Mouse (Mus musculus) erythroblast, embryonic 14.5 days (primary cell): ENCODE results near the gene Tespa1. TPM values are rescaled to one million over a fixed set of nuclear protein-coding genes. Genes with fewer than 3 reads are reported as not detected.
"Not testable (repeated sequence)": the region's sequence is repeated elsewhere in the genome, so short reads cannot be mapped to it uniquely, and the experiment has no call there.

ENCODE experiments used
- H3K27me3 ChIP-seq: 2 replicates; pipeline ENCODE4 v1.6.1; 2012; ENCODE audit warnings: inconsistent platforms; ENCODE audit not compliant: control insufficient read depth
- H3K36me3 ChIP-seq: 2 replicates; pipeline ENCODE4 v1.6.1; 2012; ENCODE audit warnings: mild to moderate bottlenecking, inconsistent platforms; ENCODE audit not compliant: control insufficient read depth
- H3K4me1 ChIP-seq: 2 replicates; pipeline ENCODE4 v1.6.1; 2012; ENCODE audit warnings: inconsistent platforms; ENCODE audit not compliant: control insufficient read depth
- H3K4me3 ChIP-seq: replicated peaks from 2 replicates; pipeline ENCODE3; 2012; ENCODE audit warnings: moderate library complexity, mild to moderate bottlenecking, inconsistent platforms
- H3K9me3 ChIP-seq: 2 replicates; pipeline ENCODE4 v1.6.1; 2012; ENCODE audit warnings: low read length, inconsistent platforms, mixed read lengths; ENCODE audit not compliant: control insufficient read depth
- GATA1 ChIP-seq: IDR thresholded peaks from 2 replicates; pipeline ENCODE4 v1.6.1; 2012; ENCODE audit warnings: low read length, inconsistent platforms, mixed read lengths
- TAL1 ChIP-seq: IDR thresholded peaks from 3 replicates; pipeline ENCODE4 v1.6.1; 2012; ENCODE audit warnings: low read length, inconsistent platforms, mixed read lengths
- polyA plus RNA-seq: library from polyadenylated mRNA; stranded (reverse); fragments of >175 nt; gene quantifications from 2 replicates; pipeline ENCODE4 v1.2.3, GENCODE M21; 2012

The Tespa1 gene
- 0.04 TPM in 1 of 2 replicates, not detected in the other for polyA plus RNA-seq

DNA sequence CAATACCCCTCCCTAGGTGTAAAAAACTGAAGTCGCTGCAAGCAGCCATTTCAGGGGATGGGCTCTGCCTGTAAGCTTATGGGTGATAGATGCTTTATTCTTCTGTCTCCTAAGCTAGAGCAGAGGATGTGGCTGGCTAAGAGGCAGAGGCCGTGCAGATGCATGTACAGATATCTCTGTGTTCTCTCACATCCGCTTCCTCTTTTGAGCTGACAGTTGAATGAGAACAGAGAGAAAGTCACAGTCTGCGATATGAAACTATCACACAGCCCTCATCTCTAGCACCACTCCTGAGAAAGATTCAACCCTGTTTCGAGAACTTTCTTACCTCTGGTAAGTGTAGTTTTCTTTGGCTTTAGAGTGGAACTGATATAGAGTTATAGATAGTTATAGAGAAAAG, at the start of gene Tespa1:
Gene Tespa1 (plus strand): TSS at position 234 of the 400 bp plus-strand sequence.
- H3K9me3 ChIP-seq: no peaks in the 10 kb centered on the region
- no peaks in the 10 kb centered on the region for H3K27me3 ChIP-seq
- H3K4me3 ChIP-seq: no peak within 1 kb of the TSS
- no peaks in the 10 kb centered on the region for H3K4me1 ChIP-seq
- H3K36me3 ChIP-seq: no peaks in the 10 kb centered on the region
- TF ChIP-seq GATA1 (no peak), TAL1 (no peak)

DNA sequence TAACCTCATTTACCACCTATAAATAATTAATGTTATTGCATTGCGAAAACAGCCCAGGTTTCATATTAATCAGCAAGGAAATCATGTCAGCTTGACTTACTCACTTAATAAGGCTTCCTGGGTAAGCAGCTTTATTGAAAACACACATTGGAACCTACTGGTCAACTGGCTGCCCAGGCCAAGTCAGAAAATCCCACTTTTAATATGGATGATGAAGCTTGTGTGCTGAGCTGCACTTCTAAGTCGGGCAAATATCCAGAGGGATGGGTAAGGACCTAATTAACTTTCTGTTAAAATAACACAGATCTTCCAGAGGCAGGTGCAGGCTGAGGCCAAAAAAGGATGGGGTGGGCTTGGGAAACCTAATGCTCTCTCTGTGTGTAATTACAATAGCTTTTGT, 46.9 kb upstream of the Tespa1 start:
- TF ChIP-seq GATA1: no peak
- TF ChIP-seq TAL1: no peak
- no peak overlapping the region for H3K4me3 ChIP-seq

DNA sequence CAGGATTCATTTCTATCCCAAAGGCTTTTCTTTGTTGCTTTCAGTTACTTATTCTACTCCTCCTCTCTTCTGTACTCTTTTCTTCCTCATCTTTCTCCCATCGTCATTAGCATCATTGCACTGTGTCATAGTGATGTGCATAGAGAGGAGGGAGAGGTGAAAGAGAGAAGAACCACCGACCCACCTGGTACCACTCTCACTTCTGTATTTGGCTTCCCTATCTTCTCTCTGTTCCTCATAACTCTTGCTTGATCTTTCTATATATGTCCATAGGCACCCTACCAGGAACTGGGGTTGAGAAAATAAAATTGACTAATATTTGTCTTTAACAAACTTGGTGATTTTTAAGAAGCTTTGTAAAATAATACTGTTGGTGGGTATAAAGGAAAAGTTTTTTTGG, 46.2 kb upstream of the Tespa1 start:
- Histone ChIP-seq H3K36me3 (no peaks in the 10 kb centered on the region), H3K4me1 (no peaks in the 10 kb centered on the region), H3K9me3 (no peaks in the 10 kb centered on the region), H3K27me3 (no peaks in the 10 kb centered on the region), H3K4me3 (no peak overlapping the region)
- TF ChIP-seq TAL1 (no peak), GATA1 (no peak)

More for the DNA sequence above, 46.9 kb upstream of the Tespa1 start:
- no peaks in the 10 kb centered on the region for H3K4me1 ChIP-seq
- no peaks in the 10 kb centered on the region for H3K27me3 ChIP-seq
- H3K36me3 ChIP-seq: no peaks in the 10 kb centered on the region
- H3K9me3 ChIP-seq: no peaks in the 10 kb centered on the region

DNA sequence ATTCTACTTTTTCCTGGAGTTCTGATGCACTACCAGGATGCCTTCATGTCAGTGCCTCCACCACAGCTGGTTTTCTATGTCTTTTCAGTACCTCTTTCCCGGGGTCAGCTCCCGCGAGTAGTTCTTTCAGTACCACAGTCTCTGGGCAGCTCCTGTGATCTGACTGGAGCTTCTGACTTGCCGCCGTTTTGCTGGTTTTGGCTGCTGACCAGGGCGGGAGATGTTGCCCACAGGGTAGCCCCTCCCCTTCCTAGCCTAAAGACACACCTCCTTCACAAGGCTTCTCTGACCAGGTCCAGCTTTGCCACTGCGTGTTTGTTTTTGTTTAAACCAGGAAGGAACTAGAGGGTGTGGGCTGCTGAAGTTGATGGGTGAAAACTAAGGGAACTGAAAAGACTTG, 42.6 kb upstream of the Tespa1 start, which contains the start of gene Neurod4:
Gene Neurod4 (minus strand): TSS at position 175 of the 400 bp plus-strand sequence.
- no peak for TF ChIP-seq TAL1
- no peak for TF ChIP-seq GATA1
- H3K9me3 ChIP-seq: no peaks in the 10 kb centered on the region
- H3K36me3 ChIP-seq: no peaks in the 10 kb centered on the region

DNA sequence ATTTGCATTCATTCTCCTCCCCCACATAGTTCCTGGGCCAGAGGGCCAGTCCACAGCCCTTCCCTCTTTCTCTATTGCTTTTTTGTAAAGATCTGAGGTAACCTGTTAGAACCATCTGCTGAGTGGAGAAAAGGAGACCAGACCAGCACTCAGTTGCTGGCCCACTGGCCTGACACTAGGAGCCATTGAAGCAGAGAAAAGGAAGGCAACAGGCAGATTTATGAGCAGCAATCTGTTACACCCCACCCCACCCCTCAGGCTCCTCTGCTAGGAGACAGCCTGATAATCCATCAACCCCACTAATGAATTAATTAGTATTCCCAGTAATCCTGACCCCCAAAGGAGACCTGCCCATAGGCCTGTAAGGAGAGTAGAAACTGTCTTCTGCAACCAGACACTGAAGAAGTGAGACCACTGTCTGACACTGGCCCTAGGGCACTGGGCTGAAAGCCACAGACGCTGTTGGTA, 40.7 kb upstream of the Tespa1 start:
- no peak overlapping the region for H3K4me3 ChIP-seq
- H3K9me3 ChIP-seq: no peaks in the 10 kb centered on the region
- H3K36me3 ChIP-seq: no peaks in the 10 kb centered on the region
- H3K4me1 ChIP-seq: no peaks in the 10 kb centered on the region
- H3K27me3 ChIP-seq: no peaks in the 10 kb centered on the region
- TF ChIP-seq TAL1 (no peak), GATA1 (no peak)

More for the DNA sequence above, 42.6 kb upstream of the Tespa1 start, which contains the start of gene Neurod4:
- Histone ChIP-seq H3K4me1 (no peaks in the 10 kb centered on the region), H3K4me3 (no peak within 1 kb of the TSS), H3K27me3 (no peaks in the 10 kb centered on the region)

DNA sequence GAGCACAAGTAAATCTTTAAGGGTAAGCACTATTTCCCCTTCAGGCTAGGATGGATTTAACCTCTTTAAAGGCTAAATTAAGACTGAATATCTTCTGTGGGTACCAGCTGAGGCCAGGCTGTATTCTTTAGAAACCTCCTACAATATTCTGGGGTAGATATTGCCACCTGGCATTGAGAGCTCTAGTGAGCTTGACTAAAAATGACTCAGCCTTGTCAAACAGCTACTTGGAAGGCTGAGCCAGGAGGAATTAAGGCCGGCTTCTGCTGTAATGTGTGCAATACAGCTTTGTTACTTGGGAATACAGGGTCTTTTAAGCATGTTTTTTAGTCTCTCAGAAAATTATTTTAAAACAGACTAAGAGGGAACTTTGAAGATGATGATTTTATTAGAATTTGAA, 35.5 kb upstream of the Tespa1 start:
- no peak for TF ChIP-seq GATA1
- TF ChIP-seq TAL1: no peak
- H3K4me1 ChIP-seq: no peaks in the 10 kb centered on the region
- H3K4me3 ChIP-seq: no peak overlapping the region
- no peaks in the 10 kb centered on the region for H3K9me3 ChIP-seq
- no peaks in the 10 kb centered on the region for H3K36me3 ChIP-seq
- no peaks in the 10 kb centered on the region for H3K27me3 ChIP-seq

DNA sequence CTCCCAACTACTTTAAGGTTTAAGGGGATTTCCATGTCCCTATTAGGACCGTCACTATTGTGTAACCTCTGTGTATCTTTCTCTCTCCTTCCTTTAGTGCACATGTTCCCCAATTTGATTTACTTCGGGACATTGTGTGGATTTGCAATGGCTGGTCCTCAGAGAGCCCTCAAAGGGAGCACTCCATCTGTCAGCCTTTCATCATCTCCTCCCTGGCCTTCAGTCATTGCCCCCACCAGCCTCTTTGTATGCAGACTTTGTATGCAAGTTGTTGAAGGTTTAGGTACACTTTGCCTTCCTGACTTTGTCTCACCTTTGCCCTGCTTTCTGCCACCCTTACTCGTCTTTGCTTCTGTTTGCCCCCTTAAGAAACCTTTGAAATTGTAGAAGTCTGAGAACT, 34.7 kb upstream of the Tespa1 start:
- no peaks in the 10 kb centered on the region for H3K4me1 ChIP-seq
- H3K36me3 ChIP-seq: no peaks in the 10 kb centered on the region
- no peaks in the 10 kb centered on the region for H3K27me3 ChIP-seq
- TF ChIP-seq GATA1: no peak
- TF ChIP-seq TAL1: no peak
- no peak overlapping the region for H3K4me3 ChIP-seq
- H3K9me3 ChIP-seq: no peaks in the 10 kb centered on the region

DNA sequence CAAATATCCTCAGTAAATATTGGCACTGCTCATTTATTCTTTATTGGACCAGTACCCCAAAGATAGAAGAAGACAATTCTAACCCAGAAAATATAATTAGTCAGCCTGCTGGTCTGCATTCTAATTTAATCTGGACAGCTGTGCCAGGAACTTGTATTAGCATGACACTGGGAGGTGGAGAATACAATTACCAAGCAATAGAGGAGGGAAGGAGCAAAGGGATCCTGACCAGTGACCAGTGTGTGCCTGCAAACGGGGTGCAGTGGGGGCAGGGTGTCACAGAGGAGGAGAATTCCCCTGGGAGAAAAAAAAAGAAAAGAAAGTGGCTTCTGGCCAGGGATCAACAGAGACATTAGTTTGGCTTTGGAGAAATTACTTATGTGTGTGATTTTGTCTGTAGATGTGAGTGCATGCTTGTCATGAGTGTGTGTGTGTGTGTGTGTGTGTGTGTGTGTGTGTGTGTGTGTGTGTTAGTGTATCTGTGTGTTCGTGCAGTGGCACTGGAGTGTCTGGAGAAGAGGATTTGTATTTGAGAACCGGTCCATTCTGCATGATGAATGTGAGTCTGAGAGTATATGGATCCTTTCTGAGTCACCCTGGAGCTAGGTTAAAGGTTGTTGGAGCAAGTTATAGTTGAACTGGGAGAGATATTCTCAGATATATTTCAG, 28.8 kb upstream of the Tespa1 start:
- no peak for TF ChIP-seq GATA1
- TF ChIP-seq TAL1: no peak
- H3K4me3 ChIP-seq: no peak overlapping the region
- no peaks in the 10 kb centered on the region for H3K27me3 ChIP-seq
- H3K9me3 ChIP-seq: no peaks in the 10 kb centered on the region
- no peaks in the 10 kb centered on the region for H3K36me3 ChIP-seq
- H3K4me1 ChIP-seq: no peaks in the 10 kb centered on the region

DNA sequence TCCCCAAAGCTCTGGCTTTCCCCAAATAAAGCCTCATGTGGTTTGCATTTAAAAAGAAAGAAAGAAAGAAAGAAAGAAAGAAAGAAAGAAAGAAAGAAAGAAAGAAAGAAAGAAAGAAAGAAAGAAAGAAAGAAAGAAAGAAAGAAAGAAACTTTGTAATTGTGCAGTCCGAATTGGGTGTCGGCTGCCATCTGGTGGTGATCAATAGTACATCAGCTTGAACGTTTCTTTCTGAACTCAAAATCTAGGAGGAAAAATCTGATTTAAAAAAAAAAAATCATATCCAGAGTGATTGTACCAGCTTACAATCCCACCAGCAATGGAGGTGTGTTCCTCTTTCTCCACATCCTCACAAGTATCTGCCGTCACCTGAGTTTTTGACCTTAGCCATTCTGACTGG, 23.9 kb upstream of the Tespa1 start:
- not testable (repeated sequence) for H3K36me3 ChIP-seq, H3K4me1 ChIP-seq, H3K9me3 ChIP-seq, H3K4me3 ChIP-seq, H3K27me3 ChIP-seq

DNA sequence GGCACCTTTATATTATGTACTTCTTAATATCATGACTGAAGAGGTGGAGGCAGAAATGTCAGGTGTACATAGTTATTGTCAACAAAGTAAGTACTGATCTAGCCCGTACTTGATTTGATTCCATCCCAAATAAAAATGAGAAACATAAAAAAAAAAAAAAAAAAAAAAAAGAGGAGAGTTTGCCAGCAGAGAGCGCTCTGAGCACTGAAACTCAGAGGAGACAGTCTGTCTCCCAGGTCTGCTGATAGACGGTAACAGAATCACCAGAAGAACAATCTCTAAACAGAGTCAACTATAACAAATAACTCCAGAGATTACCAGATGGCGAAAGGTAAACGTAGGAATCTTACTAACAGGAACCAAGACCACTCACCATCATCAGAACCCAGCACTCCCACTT, 18.5 kb upstream of the Tespa1 start:
- not testable (repeated sequence) for H3K4me1 ChIP-seq, H3K9me3 ChIP-seq, H3K36me3 ChIP-seq, H3K4me3 ChIP-seq, H3K27me3 ChIP-seq
